Mouse (Mus musculus): ENCODE results near the gene Srek1ip1. TPM values are rescaled to one million over a fixed set of nuclear protein-coding genes. Genes with fewer than 3 reads are reported as not detected.

The Srek1ip1 gene
- total RNA-seq (2022): 10 to 100 TPM; 20.9 to 25.7 (median 22.0) TPM

- DNase-seq: no peak
Measured at GRCm38 (mm10) chr13:104792184-104792583, at the start of gene Srek1ip1. Gene Srek1ip1 (plus strand): TSS chr13:104792484.

GRCm38 (mm10) chr13:104742866-104743265 is 49.4 kb upstream of the Srek1ip1 start:
- DNase-seq: no peak

GRCm38 (mm10) chr13:104747032-104747431 is 45.3 kb upstream of the Srek1ip1 start:
- DNase-seq: no peak

GRCm38 (mm10) chr13:104759381-104759780 is 32.9 kb upstream of the Srek1ip1 start:
- no peak for DNase-seq

- DNase-seq: no peak
Measured at GRCm38 (mm10) chr13:104762401-104762800, 29.9 kb upstream of the Srek1ip1 start.

- DNase-seq: no peak
Measured at GRCm38 (mm10) chr13:104763193-104763592, 29.1 kb upstream of the Srek1ip1 start.

- DNase-seq: no peak
Measured at GRCm38 (mm10) chr13:104779104-104779670, 13.1 kb upstream of the Srek1ip1 start.

GRCm38 (mm10) chr13:104787260-104787659 is 5.0 kb upstream of the Srek1ip1 start:
- DNase-seq: no peak

- DNase-seq: no peak
Measured at GRCm38 (mm10) chr13:104789663-104790062, 2.6 kb upstream of the Srek1ip1 start.

- no peak for DNase-seq
Measured at GRCm38 (mm10) chr13:104794421-104794820, 2.1 kb downstream of the Srek1ip1 start.

- no peak for DNase-seq
Measured at GRCm38 (mm10) chr13:104799067-104799466, 6.8 kb downstream of the Srek1ip1 start.

- DNase-seq: no peak
Measured at GRCm38 (mm10) chr13:104799566-104800182, 7.4 kb downstream of the Srek1ip1 start.

GRCm38 (mm10) chr13:104805681-104806080 is 13.4 kb downstream of the Srek1ip1 start:
- no peak for DNase-seq

- DNase-seq: no peak
Measured at GRCm38 (mm10) chr13:104816270-104816634, 24.0 kb downstream of the Srek1ip1 start.

- DNase-seq: peak; percentile 70
Measured at GRCm38 (mm10) chr13:104816635-104817571, 24.6 kb downstream of the Srek1ip1 start, which contains the start of gene Cwc27. Gene Cwc27 (minus strand): TSS chr13:104817142.

- no peak for DNase-seq
Measured at GRCm38 (mm10) chr13:104817696-104818095, 25.4 kb downstream of the Srek1ip1 start.

- no peak for DNase-seq
Measured at GRCm38 (mm10) chr13:104821192-104821591, 28.9 kb downstream of the Srek1ip1 start.

GRCm38 (mm10) chr13:104821908-104822307 is 29.6 kb downstream of the Srek1ip1 start:
- DNase-seq: no peak

- no peak for DNase-seq
Measured at GRCm38 (mm10) chr13:104822411-104822838, 30.1 kb downstream of the Srek1ip1 start.

GRCm38 (mm10) chr13:104825470-104825869 is 33.2 kb downstream of the Srek1ip1 start:
- DNase-seq: no peak

- no peak for DNase-seq
Measured at GRCm38 (mm10) chr13:104832811-104833210, 40.5 kb downstream of the Srek1ip1 start.

- DNase-seq: no peak
Measured at GRCm38 (mm10) chr13:104837628-104838027, 45.3 kb downstream of the Srek1ip1 start.

GRCm38 (mm10) chr13:104841937-104842336 is 49.7 kb downstream of the Srek1ip1 start:
- no peak for DNase-seq

Measured in adrenal gland, adult 8-10 months (tissue).